Mouse (Mus musculus) erythroblast, embryonic 14.5 days (primary cell): ENCODE measurements around the gene Strip2. TPM values are rescaled to one million over a fixed set of nuclear protein-coding genes. Genes with fewer than 3 reads are reported as not detected.
A peak's percentile ranks its signal among the peaks of the same experiment; 100 is the strongest.

Experiments used
- H3K27me3 ChIP-seq: 2 replicates; pipeline ENCODE4 v1.6.1; 2012; ENCODE audit warnings: inconsistent platforms; ENCODE audit not compliant: control insufficient read depth
- H3K36me3 ChIP-seq: 2 replicates; pipeline ENCODE4 v1.6.1; 2012; ENCODE audit warnings: mild to moderate bottlenecking, inconsistent platforms; ENCODE audit not compliant: control insufficient read depth
- H3K4me1 ChIP-seq: 2 replicates; pipeline ENCODE4 v1.6.1; 2012; ENCODE audit warnings: inconsistent platforms; ENCODE audit not compliant: control insufficient read depth
- H3K4me3 ChIP-seq: replicated peaks from 2 replicates; pipeline ENCODE3; 2012; ENCODE audit warnings: moderate library complexity, mild to moderate bottlenecking, inconsistent platforms
- H3K9me3 ChIP-seq: 2 replicates; pipeline ENCODE4 v1.6.1; 2012; ENCODE audit warnings: low read length, inconsistent platforms, mixed read lengths; ENCODE audit not compliant: control insufficient read depth
- GATA1 ChIP-seq: IDR thresholded peaks from 2 replicates; pipeline ENCODE4 v1.6.1; 2012; ENCODE audit warnings: low read length, inconsistent platforms, mixed read lengths
- TAL1 ChIP-seq: IDR thresholded peaks from 3 replicates; pipeline ENCODE4 v1.6.1; 2012; ENCODE audit warnings: low read length, inconsistent platforms, mixed read lengths
- polyA plus RNA-seq: library from polyadenylated mRNA; stranded (reverse); fragments of >175 nt; gene quantifications from 2 replicates; pipeline ENCODE4 v1.2.3, GENCODE M21; 2012

Gene Strip2
- polyA plus RNA-seq: 0.02 TPM in 2 replicates

DNA sequence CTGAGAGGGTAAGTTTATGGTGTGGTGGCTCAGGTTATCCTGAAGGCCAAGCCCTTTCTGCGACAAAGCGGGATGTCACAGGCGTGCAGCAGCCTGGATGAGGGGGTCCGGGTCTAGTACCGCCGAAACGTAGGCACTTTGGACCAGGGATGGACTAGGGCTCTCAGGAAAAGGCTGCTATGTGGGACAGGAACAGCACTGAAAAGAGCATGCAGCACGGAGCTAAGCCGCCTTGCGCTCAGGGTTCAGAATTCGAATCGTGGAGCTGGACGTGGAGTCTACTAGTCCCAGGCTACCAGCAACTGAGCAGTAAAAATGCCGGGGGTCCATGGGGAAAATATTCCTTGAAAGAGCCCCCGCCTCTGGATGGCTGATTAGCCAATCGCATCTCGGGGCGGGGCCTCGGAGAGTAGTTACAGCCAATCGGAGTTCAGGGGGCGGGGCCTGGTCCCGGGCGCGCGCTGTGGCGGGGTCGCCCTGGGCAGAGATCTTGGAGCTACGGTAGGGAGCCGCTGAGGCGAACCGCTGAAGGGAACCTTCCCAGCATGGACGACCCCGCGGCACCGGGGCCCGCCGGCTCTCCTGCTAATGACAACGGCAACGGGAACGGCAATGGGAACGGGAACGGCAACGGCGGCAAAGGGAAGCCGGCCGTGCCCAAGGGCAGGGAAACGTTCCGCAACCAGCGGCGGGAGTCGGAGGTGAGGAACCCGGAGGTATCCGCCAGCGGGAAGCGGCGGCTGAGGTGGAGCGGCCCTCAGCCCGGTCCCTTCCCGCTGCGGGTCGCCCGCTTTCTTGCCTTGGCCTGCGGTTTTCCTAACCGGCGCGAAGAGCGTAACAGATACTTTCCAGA lies at the start of gene Strip2:
Strip2 (plus strand) TSS at position 483 of the 853 bp plus-strand sequence.
- H3K4me3 ChIP-seq: peak within 1 kb of the TSS; percentile 84
- H3K27me3 ChIP-seq: peaks cover 76% of the 10 kb centered on the region
- no peaks in the 10 kb centered on the region for H3K9me3 ChIP-seq
- no peak for TF ChIP-seq TAL1
- TF ChIP-seq GATA1: no peak
- no peaks in the 10 kb centered on the region for H3K36me3 ChIP-seq
- peaks cover 21% of the 10 kb centered on the region for H3K4me1 ChIP-seq

DNA sequence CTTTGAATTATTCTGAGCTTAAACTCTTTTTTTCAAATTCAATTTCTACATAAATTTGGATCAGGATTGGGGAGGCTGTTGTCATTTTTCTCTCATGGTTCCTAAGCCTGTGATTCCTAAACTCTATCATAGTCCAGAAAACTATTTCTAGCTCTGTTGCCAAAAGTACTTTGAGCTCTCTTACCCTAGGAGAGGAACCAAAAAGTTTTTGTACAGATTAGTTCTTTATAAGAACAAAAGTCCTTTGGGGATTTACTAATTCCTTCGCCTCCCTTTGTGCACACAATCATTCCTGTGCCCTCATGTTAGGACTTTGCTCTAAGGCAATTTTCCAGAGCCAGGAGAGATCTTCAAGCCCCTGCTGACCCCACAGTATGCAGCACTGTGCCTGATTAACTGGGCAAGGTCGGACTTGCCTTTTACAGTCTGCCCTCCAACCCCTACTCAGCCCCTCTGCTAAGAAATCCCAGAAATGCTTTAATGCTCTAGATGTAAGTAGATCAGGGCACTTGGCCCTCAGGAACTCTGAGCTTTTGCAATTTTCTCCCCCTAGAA lies 48.4 kb upstream of the Strip2 start:
- Histone ChIP-seq H3K4me3 (no peak overlapping the region), H3K27me3 (no peaks in the 10 kb centered on the region), H3K9me3 (no peaks in the 10 kb centered on the region), H3K4me1 (peaks cover 1% of the 10 kb centered on the region; the same call in 1 of the 2 replicates), H3K36me3 (peaks cover 6% of the 10 kb centered on the region)
- TF ChIP-seq TAL1: no peak
- TF ChIP-seq GATA1: no peak

DNA sequence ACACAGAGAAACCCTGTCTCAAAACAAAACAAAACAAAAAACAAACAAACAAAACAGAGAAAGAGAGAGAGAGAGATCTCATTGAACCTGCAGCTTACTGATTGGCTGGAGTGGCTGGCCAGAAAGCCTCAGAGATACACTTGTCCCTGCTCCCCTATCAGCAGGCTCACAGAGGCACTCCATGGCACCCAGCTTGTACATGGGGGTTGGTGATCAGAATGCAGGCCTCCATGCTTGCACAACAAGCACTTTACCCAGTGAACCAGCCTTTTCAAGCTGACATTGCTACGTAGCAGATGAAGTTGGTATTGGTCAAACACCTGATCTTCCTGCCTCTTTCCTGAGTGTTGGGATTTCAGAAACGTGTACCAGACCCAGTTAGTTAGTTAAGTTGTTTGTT lies 43.2 kb upstream of the Strip2 start:
- Histone ChIP-seq H3K9me3 (no peaks in the 10 kb centered on the region), H3K4me1 (peaks cover 10% of the 10 kb centered on the region), H3K36me3 (peaks cover 12% of the 10 kb centered on the region), H3K27me3 (no peaks in the 10 kb centered on the region), H3K4me3 (no peak overlapping the region)
- TF ChIP-seq TAL1 (no peak), GATA1 (no peak)

DNA sequence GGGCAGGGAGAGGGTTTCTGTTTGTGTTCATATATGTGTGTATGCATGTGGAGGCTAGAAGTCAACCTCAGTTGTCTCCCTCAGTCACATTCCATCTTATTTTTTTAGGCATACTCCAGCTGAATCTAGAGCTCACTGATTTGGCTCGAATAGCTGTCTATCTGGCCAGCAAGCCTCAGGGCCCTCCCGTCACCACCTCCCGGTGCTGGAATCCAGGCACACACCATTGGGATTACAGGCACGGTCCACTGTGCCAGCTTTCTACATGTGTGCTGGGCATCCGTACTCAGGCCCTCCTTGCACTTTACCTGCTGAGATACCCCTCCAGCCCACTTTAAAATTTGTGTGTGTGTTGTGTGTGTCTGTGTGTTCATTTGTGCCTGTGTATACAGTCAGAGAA lies 41.2 kb upstream of the Strip2 start:
- Histone ChIP-seq H3K9me3 (no peaks in the 10 kb centered on the region), H3K27me3 (no peaks in the 10 kb centered on the region), H3K4me1 (peaks cover 10% of the 10 kb centered on the region), H3K4me3 (no peak overlapping the region), H3K36me3 (peaks cover 15% of the 10 kb centered on the region)
- TF ChIP-seq GATA1: no peak
- no peak for TF ChIP-seq TAL1

DNA sequence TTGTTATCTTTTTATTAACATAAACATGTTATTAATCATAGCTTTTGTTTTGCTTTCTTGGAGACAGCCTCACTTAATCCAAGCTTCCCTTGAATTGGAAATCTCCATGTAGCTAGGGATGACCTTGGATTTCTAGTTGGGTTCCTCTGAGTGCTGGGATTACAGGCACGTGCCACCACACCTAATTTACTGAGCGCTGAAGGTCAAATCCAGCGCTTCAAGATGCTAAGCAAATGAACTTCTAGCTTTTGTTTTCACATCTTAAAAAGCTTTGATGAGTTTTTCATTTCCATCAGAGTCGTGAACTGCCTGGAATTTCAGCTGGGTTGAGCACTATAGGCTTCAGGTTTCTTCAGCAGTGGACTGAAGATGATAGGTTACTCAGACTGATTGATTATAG lies 40.0 kb upstream of the Strip2 start:
- no peak overlapping the region for H3K4me3 ChIP-seq
- no peaks in the 10 kb centered on the region for H3K27me3 ChIP-seq
- no peaks in the 10 kb centered on the region for H3K9me3 ChIP-seq
- H3K36me3 ChIP-seq: peaks cover 10% of the 10 kb centered on the region
- peaks cover 10% of the 10 kb centered on the region for H3K4me1 ChIP-seq
- TF ChIP-seq GATA1 (no peak), TAL1 (no peak)

DNA sequence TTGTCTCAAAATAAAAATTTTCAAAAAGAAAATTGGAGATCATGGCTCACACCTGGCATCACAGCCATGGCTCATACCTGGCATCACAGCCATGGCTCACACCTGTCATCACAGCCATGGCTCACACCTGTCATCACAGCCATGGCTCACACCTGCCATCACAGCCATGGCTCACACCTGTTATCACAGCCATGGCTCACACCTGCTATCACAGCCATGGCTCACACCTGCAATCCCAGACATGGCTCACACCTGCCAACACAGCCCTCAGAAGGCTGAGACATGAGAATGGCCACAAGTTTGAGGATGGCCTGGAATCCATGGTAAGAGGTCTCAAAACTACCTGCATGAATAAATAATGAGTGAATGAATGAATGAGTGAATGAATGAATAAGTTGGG lies 37.2 kb upstream of the Strip2 start:
- H3K9me3 ChIP-seq: no peaks in the 10 kb centered on the region
- H3K36me3 ChIP-seq: peaks cover 9% of the 10 kb centered on the region
- TF ChIP-seq TAL1: no peak
- TF ChIP-seq GATA1: no peak
- H3K4me3 ChIP-seq: no peak overlapping the region
- no peaks in the 10 kb centered on the region for H3K27me3 ChIP-seq
- peaks cover 3% of the 10 kb centered on the region for H3K4me1 ChIP-seq

DNA sequence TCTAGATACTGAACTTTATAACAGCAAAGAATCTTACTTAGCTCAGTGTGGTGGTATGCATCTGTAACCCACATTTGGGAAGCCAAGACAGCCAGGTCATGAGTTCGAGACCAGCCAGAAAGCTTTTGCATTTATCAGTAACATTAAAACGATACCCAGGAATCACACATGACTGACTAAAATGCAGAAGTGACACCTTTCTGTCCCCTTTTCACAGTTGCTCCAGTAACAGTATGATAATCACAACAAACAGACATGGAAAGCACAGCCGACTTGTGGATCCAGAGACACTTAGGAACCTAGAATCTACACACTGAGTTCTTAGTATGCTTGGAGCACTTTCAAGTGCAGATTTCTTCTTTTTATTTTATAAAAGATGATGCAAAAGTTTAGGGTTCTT lies 36.0 kb upstream of the Strip2 start:
- H3K9me3 ChIP-seq: no peaks in the 10 kb centered on the region
- peaks cover 7% of the 10 kb centered on the region for H3K36me3 ChIP-seq
- peaks cover 3% of the 10 kb centered on the region for H3K4me1 ChIP-seq
- TF ChIP-seq GATA1 (no peak), TAL1 (no peak)
- no peaks in the 10 kb centered on the region for H3K27me3 ChIP-seq
- no peak overlapping the region for H3K4me3 ChIP-seq

DNA sequence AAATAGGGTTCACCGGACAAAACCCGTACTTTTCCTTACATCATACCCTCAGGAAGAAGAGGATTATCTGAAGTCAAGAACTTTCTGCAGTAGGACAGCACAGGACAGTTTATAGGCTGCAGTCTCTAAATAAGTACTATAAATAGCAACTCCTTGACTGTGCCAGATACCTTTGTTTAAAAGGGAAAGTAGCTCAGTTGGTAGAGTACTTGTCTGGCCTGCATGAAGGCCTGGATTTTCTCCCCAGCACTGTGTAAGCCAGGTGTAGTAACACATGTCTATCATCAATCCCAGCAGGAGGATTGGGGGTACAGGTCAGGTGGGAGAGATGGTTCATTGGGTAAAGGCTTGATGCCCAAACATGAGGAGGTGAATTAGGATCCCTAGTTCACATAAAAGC lies 34.9 kb upstream of the Strip2 start:
- TF ChIP-seq GATA1 (no peak), TAL1 (no peak)
- Histone ChIP-seq H3K9me3 (no peaks in the 10 kb centered on the region), H3K36me3 (peaks cover 12% of the 10 kb centered on the region), H3K27me3 (no peaks in the 10 kb centered on the region), H3K4me1 (peaks cover 3% of the 10 kb centered on the region), H3K4me3 (no peak overlapping the region)

DNA sequence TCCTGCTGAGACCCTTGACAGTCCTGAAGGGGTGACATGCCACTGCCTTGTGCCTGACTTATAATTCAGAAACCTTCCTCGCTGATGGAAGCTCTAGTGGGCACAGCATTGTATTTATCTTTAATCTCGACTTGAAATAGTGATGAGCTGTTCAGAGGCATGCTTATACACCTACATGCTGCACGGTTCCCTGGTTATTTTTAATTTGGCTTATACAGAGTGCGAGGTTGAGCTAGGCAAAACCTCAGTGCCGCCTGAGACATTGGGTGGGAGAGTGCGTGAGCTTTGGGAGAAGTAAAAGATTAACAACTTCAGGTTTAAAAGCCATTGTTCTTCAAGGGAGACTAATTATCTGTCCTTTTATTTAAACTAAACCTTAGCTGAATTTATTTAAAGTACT lies 33.9 kb upstream of the Strip2 start:
- TF ChIP-seq GATA1 (no peak), TAL1 (no peak)
- Histone ChIP-seq H3K4me3 (no peak overlapping the region), H3K4me1 (peaks cover 3% of the 10 kb centered on the region), H3K36me3 (peaks cover 12% of the 10 kb centered on the region), H3K27me3 (no peaks in the 10 kb centered on the region), H3K9me3 (no peaks in the 10 kb centered on the region)
